Mouse (Mus musculus): Measurements from ENCODE around the gene C2. TPM values are rescaled to one million over a fixed set of nuclear protein-coding genes. Genes with fewer than 3 reads are reported as not detected.
A peak's percentile ranks its signal among the peaks of the same experiment; 100 is the strongest.

C2 gene
- total RNA-seq, 1 experiment from 2014 or later, result not detected

- ATAC-seq (replicated peaks in 1 of 2; ENCODE audit: insufficient read depth in 1 of 2, low FRiP score in 2 of 2, low TSS enrichment in 1 of 2, low read depth in 1 of 2, poor library complexity in 2 of 2, severe bottlenecking in 2 of 2), result no peak
These were observed 6.7 kb downstream of the C2 start for GRCm38 (mm10) chr17:34891377-34891776.

DNA sequence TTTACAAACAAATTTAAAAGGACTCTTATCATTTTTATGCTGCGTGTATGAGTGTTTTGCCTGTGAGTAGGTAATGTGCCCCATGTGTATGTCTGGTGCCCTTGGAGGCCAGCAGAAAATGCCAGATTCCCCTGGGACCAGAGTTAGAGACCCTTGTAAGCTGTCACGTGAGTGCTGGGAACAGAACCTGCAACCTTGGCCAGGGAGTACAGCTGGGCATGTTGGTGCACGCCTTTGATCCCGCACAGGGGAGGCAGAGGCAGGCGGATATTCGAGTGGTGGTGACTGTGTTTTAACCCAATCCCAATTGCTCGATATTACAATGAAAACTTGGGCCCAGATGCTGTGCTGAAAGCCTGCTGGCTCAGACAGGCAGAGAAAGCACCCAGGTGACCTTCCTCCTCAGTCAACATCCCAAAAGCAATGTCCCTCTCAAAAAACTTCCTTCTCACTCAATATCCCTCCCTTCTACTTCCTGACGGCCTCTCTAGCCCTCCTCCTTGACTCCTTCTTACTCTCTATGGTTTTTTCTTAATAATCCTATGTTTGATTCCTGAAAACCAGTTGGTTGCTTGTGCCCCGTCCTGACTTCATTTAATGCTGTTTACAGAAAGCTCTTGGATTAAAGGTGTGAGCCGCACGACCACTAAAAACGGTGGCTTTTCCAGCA, 7.9 kb downstream of the C2 start:
- ATAC-seq (replicated peaks in 1 of 2; ENCODE audit: insufficient read depth in 1 of 2, low FRiP score in 2 of 2, low TSS enrichment in 1 of 2, low read depth in 1 of 2, poor library complexity in 2 of 2, severe bottlenecking in 2 of 2), result no peak

DNA sequence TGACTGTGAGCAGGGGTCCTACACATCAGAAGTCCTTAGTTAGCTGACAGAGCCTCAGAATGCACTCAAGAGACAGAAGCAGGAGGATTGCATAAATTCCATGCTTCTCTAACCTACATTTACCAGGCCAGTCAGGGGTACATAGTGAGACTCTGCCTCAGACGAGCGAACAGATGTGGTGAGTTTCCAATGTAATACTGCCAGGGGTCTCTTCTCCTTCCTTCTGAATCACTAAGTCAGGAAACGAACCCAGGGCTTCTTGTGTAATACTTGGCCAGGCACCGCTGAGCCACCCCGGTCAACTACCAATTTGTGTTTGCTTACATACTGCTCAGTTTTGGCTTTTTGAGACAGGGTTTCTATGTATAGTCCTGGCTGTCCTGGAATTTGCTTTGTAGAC, 10.1 kb downstream of the C2 start:
- ATAC-seq (replicated peaks in 1 of 2; ENCODE audit: insufficient read depth in 1 of 2, low FRiP score in 2 of 2, low TSS enrichment in 1 of 2, low read depth in 1 of 2, poor library complexity in 2 of 2, severe bottlenecking in 2 of 2), result no peak

GRCm38 (mm10) chr17:34885615-34886014, 12.4 kb downstream of the C2 start:
- no peak for ATAC-seq (replicated peaks in 1 of 2; ENCODE audit: insufficient read depth in 1 of 2, low FRiP score in 2 of 2, low TSS enrichment in 1 of 2, low read depth in 1 of 2, poor library complexity in 2 of 2, severe bottlenecking in 2 of 2)

DNA sequence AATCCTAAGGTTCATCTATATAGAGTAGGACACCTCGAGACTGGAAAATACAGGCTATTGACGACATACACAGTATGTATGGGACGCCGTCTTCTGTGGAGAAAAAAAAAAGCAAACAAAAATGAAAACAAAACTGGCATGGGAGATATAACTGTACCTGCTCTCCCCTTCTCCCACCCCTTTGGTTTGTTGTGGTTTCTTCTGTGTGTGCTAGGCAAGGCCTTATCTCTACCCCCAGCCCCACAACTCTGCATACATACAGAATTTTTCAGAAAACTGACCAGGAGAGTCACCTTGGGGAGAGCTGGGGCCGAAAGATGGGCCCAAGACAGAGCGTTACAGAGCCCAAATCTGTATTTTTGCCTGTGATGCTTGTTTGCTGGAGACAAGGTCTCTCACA, 13.4 kb downstream of the C2 start:
- ATAC-seq (replicated peaks in 1 of 2; ENCODE audit: insufficient read depth in 1 of 2, low FRiP score in 2 of 2, low TSS enrichment in 1 of 2, low read depth in 1 of 2, poor library complexity in 2 of 2, severe bottlenecking in 2 of 2), result no peak

- peak; percentile 49 to 66; a peak in 2 of 4 replicates for ATAC-seq (replicated peaks in 1 of 2; ENCODE audit: insufficient read depth in 1 of 2, low FRiP score in 2 of 2, low TSS enrichment in 1 of 2, low read depth in 1 of 2, poor library complexity in 2 of 2, severe bottlenecking in 2 of 2)
These were observed 14.7 kb downstream of the C2 start for GRCm38 (mm10) chr17:34883332-34883731.

- ATAC-seq (replicated peaks in 1 of 2; ENCODE audit: insufficient read depth in 1 of 2, low FRiP score in 2 of 2, low TSS enrichment in 1 of 2, low read depth in 1 of 2, poor library complexity in 2 of 2, severe bottlenecking in 2 of 2), result no peak
These were observed 16.3 kb downstream of the C2 start, which contains the start of gene Gm20547 for GRCm38 (mm10) chr17:34881683-34882310. Gene Gm20547, minus strand, starts transcription at chr17:34882042.

DNA sequence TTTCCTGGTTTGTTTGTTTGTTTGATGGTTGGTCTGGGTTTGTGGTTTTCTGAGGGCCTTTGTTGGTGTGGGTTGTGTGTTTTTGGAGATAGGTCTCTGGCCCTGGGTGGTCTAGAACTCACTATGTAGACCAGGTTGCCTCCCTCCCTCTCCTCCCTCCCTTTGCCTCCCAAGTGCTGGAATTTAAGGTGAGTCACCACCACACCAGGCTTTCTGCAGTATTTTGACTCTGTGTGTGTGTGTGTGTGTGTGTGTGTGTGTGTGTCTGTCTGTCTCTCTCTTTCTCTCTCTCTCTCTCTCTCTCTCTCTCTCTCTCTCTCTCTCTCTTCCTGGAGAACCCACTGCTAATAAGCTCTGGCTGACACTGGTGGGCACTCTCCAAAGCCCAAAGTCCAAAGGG, 16.9 kb downstream of the C2 start:
- no peak for ATAC-seq (replicated peaks in 1 of 2; ENCODE audit: insufficient read depth in 1 of 2, low FRiP score in 2 of 2, low TSS enrichment in 1 of 2, low read depth in 1 of 2, poor library complexity in 2 of 2, severe bottlenecking in 2 of 2)

GRCm38 (mm10) chr17:34879336-34879879, 18.7 kb downstream of the C2 start, which contains the start of gene Zbtb12:
Gene Zbtb12, plus strand, starts transcription at chr17:34879483.
- peak; percentile 38 to 53; a peak in 1 of 4 replicates for ATAC-seq (replicated peaks in 1 of 2; ENCODE audit: insufficient read depth in 1 of 2, low FRiP score in 2 of 2, low TSS enrichment in 1 of 2, low read depth in 1 of 2, poor library complexity in 2 of 2, severe bottlenecking in 2 of 2)

DNA sequence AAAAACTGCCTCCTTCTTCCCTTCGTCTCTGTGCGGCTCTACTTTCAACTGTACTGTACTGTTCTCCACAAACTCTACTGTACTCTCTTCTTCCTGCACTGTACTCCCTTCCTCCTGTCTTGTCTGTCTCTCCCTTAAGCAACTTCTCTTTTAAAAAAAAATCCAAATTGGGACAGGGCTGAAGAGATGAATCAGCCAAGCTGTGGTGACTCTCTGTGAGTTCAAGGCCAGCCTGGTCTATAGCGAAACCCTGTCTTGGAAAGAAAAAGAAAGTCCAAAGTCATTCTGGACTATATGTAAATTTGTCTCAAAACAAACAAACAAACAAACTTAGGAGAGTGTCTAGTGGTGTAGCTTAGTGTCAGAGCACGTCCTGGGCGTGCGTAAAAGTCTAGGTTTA, 23.7 kb downstream of the C2 start:
- ATAC-seq (replicated peaks in 1 of 2; ENCODE audit: insufficient read depth in 1 of 2, low FRiP score in 2 of 2, low TSS enrichment in 1 of 2, low read depth in 1 of 2, poor library complexity in 2 of 2, severe bottlenecking in 2 of 2), result no peak

DNA sequence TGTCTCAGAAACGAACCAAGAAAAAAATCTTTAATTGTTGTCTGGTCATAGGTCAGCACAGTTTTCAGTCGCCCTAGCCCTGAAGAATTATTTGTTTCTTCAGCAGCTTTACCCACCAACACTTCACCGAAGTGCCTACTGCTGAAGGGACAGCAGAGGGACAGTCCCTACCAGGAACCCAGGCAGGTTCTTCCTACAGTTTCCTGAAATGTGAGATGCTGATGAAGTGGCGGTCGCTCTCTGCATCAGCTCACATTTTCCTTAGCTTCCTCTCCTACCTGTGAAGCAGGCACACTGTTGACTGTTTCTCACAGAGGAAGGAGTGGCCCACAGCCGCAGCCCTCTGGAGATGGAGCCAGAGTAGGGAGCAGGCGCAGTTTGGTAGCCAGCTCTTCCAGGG, 32.1 kb downstream of the C2 start:
- no peak for ATAC-seq (replicated peaks in 1 of 2; ENCODE audit: insufficient read depth in 1 of 2, low FRiP score in 2 of 2, low TSS enrichment in 1 of 2, low read depth in 1 of 2, poor library complexity in 2 of 2, severe bottlenecking in 2 of 2)

DNA sequence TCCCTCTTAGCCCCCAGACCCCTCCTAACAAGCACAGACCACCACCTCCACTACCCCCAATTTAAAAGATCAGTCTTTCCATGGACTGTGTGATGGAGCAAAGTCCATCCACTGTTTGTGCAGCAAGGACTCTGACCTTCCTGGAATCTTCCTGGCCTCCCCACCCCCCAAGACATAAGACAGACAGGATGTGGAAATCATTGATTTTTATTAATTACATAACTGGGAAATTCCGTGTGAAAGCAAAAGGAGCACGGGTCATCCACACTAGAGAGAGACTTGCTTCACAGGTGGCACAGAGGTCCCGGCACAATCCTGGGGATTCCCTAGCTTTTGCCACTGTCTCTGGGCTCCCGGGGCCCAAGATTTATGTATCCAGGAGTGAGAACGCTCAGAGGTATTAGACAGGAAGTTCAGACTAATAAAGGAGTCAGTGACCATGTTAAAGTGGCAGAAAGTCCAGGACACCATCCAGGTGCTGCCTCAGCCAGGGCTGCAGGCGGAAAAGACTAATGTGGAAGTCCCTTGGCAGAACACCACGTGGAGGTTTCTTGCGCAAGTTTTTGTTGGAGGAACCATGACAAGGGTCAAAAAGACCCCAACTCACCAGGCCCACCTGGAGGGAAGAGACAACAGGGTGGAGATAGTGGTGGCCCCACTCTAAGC, 35.5 kb downstream of the C2 start, which contains the start of gene Cfb:
Gene Cfb, minus strand, starts transcription at position 103 of the 666 bp plus-strand sequence.
- no peak for ATAC-seq (replicated peaks in 1 of 2; ENCODE audit: insufficient read depth in 1 of 2, low FRiP score in 2 of 2, low TSS enrichment in 1 of 2, low read depth in 1 of 2, poor library complexity in 2 of 2, severe bottlenecking in 2 of 2)

GRCm38 (mm10) chr17:34861704-34862415, 36.2 kb downstream of the C2 start:
- ATAC-seq (replicated peaks in 1 of 2; ENCODE audit: insufficient read depth in 1 of 2, low FRiP score in 2 of 2, low TSS enrichment in 1 of 2, low read depth in 1 of 2, poor library complexity in 2 of 2, severe bottlenecking in 2 of 2), result no peak

GRCm38 (mm10) chr17:34860514-34860913, 37.6 kb downstream of the C2 start:
- ATAC-seq (replicated peaks in 1 of 2; ENCODE audit: insufficient read depth in 1 of 2, low FRiP score in 2 of 2, low TSS enrichment in 1 of 2, low read depth in 1 of 2, poor library complexity in 2 of 2, severe bottlenecking in 2 of 2), result no peak

DNA sequence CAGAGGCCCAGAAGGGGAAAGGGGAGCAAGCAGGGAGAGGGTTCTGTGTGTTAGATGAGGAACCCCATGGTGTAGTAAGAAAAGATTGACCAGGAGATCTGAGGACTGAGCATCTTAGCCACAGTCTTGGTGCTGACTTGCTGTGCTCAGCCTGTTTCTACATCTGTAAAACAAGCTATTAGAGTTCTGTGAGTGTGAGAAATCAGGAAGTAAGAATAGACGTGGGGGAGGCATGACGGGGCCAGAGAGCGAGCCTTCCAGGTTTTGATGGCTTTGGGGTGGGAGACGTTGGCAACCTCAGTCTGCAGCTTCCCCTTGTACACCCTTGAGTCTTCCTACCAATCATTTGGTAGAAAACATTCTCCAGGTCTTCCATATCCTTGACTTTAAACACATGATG, 39.4 kb downstream of the C2 start:
- no peak for ATAC-seq (replicated peaks in 1 of 2; ENCODE audit: insufficient read depth in 1 of 2, low FRiP score in 2 of 2, low TSS enrichment in 1 of 2, low read depth in 1 of 2, poor library complexity in 2 of 2, severe bottlenecking in 2 of 2)

DNA sequence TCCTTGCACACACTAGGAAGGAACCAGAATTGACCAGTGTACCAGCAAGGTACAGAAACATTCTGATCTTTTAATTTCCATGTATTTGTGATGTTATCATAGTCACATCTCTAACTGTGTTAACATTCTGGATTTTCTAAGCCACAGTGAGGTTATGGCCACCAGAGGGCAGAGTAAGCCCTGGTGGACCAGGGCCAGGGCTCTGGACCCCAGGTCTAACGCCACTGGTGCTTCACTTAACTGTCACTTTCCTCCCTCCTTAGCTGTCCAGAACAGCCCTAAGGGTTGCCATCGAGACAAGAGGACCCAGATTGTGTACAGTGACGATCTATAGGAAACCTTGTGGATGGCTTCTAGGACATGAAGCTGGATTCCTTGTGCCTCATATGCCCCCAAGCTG, 42.2 kb downstream of the C2 start:
- peak; percentile 45 to 61; a peak in 1 of 4 replicates for ATAC-seq (replicated peaks in 1 of 2; ENCODE audit: insufficient read depth in 1 of 2, low FRiP score in 2 of 2, low TSS enrichment in 1 of 2, low read depth in 1 of 2, poor library complexity in 2 of 2, severe bottlenecking in 2 of 2)

DNA sequence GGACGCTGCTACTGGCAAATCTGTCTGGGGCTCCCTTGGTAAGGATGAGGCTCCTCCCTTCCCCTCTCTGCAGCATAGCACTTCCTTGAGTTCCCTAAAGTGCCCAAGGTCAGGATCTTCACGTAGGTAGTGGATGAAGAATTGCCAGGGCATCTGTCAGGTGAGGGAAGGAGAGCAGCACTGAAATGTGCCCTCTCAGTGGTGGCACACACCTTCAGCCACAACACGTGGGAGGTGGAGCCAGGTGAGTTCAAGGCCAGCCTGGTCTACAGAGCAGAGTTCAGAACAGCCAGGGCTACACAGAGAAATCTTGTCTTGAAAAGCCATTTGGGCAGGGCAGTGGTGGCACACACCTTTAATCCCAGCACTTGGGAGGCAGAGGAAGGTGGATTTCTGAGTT, 43.3 kb downstream of the C2 start:
- no peak for ATAC-seq (replicated peaks in 1 of 2; ENCODE audit: insufficient read depth in 1 of 2, low FRiP score in 2 of 2, low TSS enrichment in 1 of 2, low read depth in 1 of 2, poor library complexity in 2 of 2, severe bottlenecking in 2 of 2)

- no peak for ATAC-seq (replicated peaks in 1 of 2; ENCODE audit: insufficient read depth in 1 of 2, low FRiP score in 2 of 2, low TSS enrichment in 1 of 2, low read depth in 1 of 2, poor library complexity in 2 of 2, severe bottlenecking in 2 of 2)
These were observed 44.6 kb downstream of the C2 start for GRCm38 (mm10) chr17:34853511-34853910.

Data from hematopoietic stem cell, adult 5-6 weeks (primary cell).